ENCODE assay signal across 10 mouse cellular contexts in the genomic region with DNA sequence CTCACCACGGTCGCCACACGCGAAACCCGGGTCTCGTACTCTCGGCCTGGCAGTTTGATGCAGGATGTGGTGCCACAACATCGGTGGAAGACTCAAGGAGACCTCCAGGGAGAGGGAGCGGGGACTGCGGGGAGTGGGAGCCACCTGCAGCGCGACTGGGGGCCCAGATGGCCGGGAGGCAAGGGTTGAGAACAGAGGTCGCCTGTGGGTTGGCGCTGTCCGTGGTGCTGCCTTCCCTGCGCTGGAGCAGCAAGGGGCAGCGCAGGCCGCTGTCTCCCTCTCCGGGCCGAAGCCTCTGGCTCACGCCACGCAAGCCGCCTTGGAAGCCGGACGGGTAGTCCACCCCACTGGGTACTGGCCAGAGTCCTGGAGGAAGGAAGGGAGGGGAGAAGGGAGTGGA. TPM values are rescaled to one million over a fixed set of nuclear protein-coding genes. Genes with fewer than 3 reads are reported as not detected.
A peak's percentile ranks its signal among the peaks of the same experiment; 100 is the strongest.
DNase-seq lines count a peak whose midpoint lies in the region; ATAC-seq and TF ChIP-seq lines count a peak whose summit lies in the region.
"Had no signal": no experiment of that assay in that cellular context is flagged by ENCODE, and none has a peak within 500 bp of the region (broad histone marks: within the 10 kb centered on the region; RNA-seq: fewer than 3 reads in every experiment).

No protein-coding gene starts in this region.

- 0 out of 2 replicates have a peak, but pooled peaks cover 4% of the 10 kb centered on the region for H3K4me1 ChIP-seq in heart, postnatal 0 days (ENCODE audit: control insufficient read depth, insufficient read depth)
- peaks cover 23% of the 10 kb centered on the region for H3K4me1 ChIP-seq in heart, embryonic 12.5 days (replicated peaks)
- no peaks in the 10 kb centered on the region; the same call in 1 of the 2 replicates for H3K4me1 ChIP-seq in stomach, postnatal 0 days (replicated peaks; ENCODE audit: control insufficient read depth, insufficient read depth)

- peak; percentile 32 for ATAC-seq in heart, postnatal 0 days (ENCODE audit: insufficient read depth, low read depth)
- no peak for ATAC-seq in heart, embryonic 12.5 days (ENCODE audit: insufficient number of reproducible peaks, low FRiP score)
- ATAC-seq in megakaryocyte progenitor cell, adult 5-6 weeks (replicated peaks; ENCODE audit: poor library complexity) = peak; percentile 64
- no peak for ATAC-seq in stomach, postnatal 0 days (ENCODE audit: low FRiP score, low TSS enrichment)

- TF ChIP-seq CTCF in heart, postnatal 0 days (IDR thresholded peaks at IDR 0.05; ENCODE audit: low read depth) = 0 out of 2 replicates have a peak, but pooled peaks have one; percentile 4
- TF ChIP-seq CTCF in stomach, postnatal 0 days (IDR thresholded peaks at IDR 0.05; ENCODE audit: low read depth) = no peak

- H3K9ac ChIP-seq in heart, postnatal 0 days (replicated peaks; ENCODE audit: low read depth, low read length) = no peak overlapping the region
- no peak overlapping the region for H3K9ac ChIP-seq in heart, embryonic 12.5 days
- no peak overlapping the region for H3K9ac ChIP-seq in stomach, postnatal 0 days (ENCODE audit: low read length)
- H3K9ac ChIP-seq: heart, embryonic 13.5 days had no signal

- H3K27ac ChIP-seq in heart, postnatal 0 days (ENCODE audit: low read depth) = no peak overlapping the region
- no peak overlapping the region for H3K27ac ChIP-seq in heart, embryonic 12.5 days (ENCODE audit: poor library complexity, severe bottlenecking)
- H3K27ac ChIP-seq in stomach, postnatal 0 days (replicated peaks) = no peak overlapping the region
- H3K27ac ChIP-seq: heart, embryonic 13.5 days had no signal

- H3K27me3 ChIP-seq in heart, postnatal 0 days (ENCODE audit: control insufficient read depth, insufficient read depth, low read length) = peaks cover 86% of the 10 kb centered on the region
- H3K27me3 ChIP-seq in heart, embryonic 12.5 days (replicated peaks) = peaks cover 92% of the 10 kb centered on the region
- peaks cover 25% of the 10 kb centered on the region; the same call in 1 of the 2 replicates for H3K27me3 ChIP-seq in stomach, postnatal 0 days (ENCODE audit: control insufficient read depth, insufficient read depth, low read length)

- 10% methylated on average over 20 of the region's 26 CpGs for WGBS in heart, postnatal 0 days
- 8% methylated on average over 26 of the region's 26 CpGs for WGBS in heart, embryonic 12.5 days
- 6% methylated on average over 25 of the region's 26 CpGs for WGBS in stomach, postnatal 0 days

- H3K4me2 ChIP-seq in heart, postnatal 0 days (ENCODE audit: low read depth, low read length) = no peak overlapping the region
- no peak overlapping the region for H3K4me2 ChIP-seq in heart, embryonic 12.5 days
- H3K4me2 ChIP-seq in stomach, postnatal 0 days (replicated peaks; ENCODE audit: low read depth) = no peak overlapping the region

- DNase-seq in heart, postnatal 0 days (ENCODE audit: low spot score) = peak; percentile 46
- DNase-seq in adrenal gland, postnatal 36 days = peak; percentile 83 to 88
- peak; percentile 69 for DNase-seq in forelimb bud, embryonic 11.5 days (ENCODE audit: low read depth, low spot score)
- peak; percentile 55 to 72 for DNase-seq in kidney, adult 8-10 months
- DNase-seq in stomach, postnatal 0 days (ENCODE audit: low spot score) = peak; percentile 71
- DNase-seq in layer of hippocampus, adult 9-10 months (ENCODE audit: low spot score) = no peak

- H3K4me3 ChIP-seq in heart, postnatal 0 days (ENCODE audit: low read depth, low read length) = no peak overlapping the region
- H3K4me3 ChIP-seq in heart, embryonic 12.5 days = no peak overlapping the region
- H3K4me3 ChIP-seq in stomach, postnatal 0 days (ENCODE audit: low read depth, low read length) = no peak overlapping the region
- H3K4me3 ChIP-seq: heart, embryonic 13.5 days had no signal

- no peaks in the 10 kb centered on the region for H3K36me3 ChIP-seq in heart, postnatal 0 days (replicated peaks; ENCODE audit: control insufficient read depth, insufficient read depth, low read length)
- H3K36me3 ChIP-seq in heart, embryonic 12.5 days = 0 out of 2 replicates have a peak, but pooled peaks cover under 1% of the 10 kb centered on the region
- H3K36me3 ChIP-seq in stomach, postnatal 0 days (ENCODE audit: control insufficient read depth, insufficient read depth, low read length) = no peaks in the 10 kb centered on the region
- H3K36me3 ChIP-seq: G1E had no signal

- TF ChIP-seq EP300 in heart, postnatal 0 days (IDR thresholded peaks at IDR 0.05; ENCODE audit: low read depth) = no peak
- no peak for TF ChIP-seq EP300 in stomach, postnatal 0 days (optimal IDR thresholded peaks at IDR 0.05)

- no peaks in the 10 kb centered on the region for H3K9me3 ChIP-seq in heart, postnatal 0 days (replicated peaks; ENCODE audit: control insufficient read depth, low read length)
- no peaks in the 10 kb centered on the region for H3K9me3 ChIP-seq in heart, embryonic 12.5 days (replicated peaks)
- H3K9me3 ChIP-seq in stomach, postnatal 0 days (ENCODE audit: control insufficient read depth, low read length) = no peaks in the 10 kb centered on the region
- H3K9me3 ChIP-seq: heart, embryonic 13.5 days had no signal

RNA-seq across cellular contexts. Expression of gene Hes3, which starts 4.6 kb away (rescaled TPM):
- total RNA-seq in heart, postnatal 0 days (2014; rRNA removed; ENCODE audit: low replicate concordance) = not detected in 2 replicates
- polyA plus RNA-seq in heart, postnatal 0 days (2015; fragmentation: Nextera tagmentation; extraction: Ambion mirVana) = not detected in 2 replicates
- not detected in 2 replicates for polyA plus RNA-seq in heart, embryonic 12.5 days (2016; fragmentation: Nextera tagmentation; extraction: Ambion mirVana)
- not detected for total RNA-seq in adrenal gland, postnatal 36 days (2021)
- total RNA-seq in megakaryocyte progenitor cell, adult 5-6 weeks (2015) = not detected in 2 replicates
- not detected in 2 replicates for total RNA-seq in megakaryocyte progenitor cell, adult 5-6 weeks (2017)
- not detected in 2 replicates for polyA plus RNA-seq in stomach, postnatal 0 days (2015; fragmentation: Nextera tagmentation; extraction: Ambion mirVana)
- total RNA-seq: G1E had no signal
- polyA plus RNA-seq: G1E; heart, embryonic 13.5 days had no signal

RNA-seq across cellular contexts. Expression of gene Icmt, which starts 10.1 kb away (rescaled TPM):
- total RNA-seq in heart, postnatal 0 days (2014; rRNA removed; ENCODE audit: low replicate concordance) = 26.1 and 38.0 TPM in 2 replicates
- 12.7 and 15.0 TPM in 2 replicates for polyA plus RNA-seq in heart, postnatal 0 days (2015; fragmentation: Nextera tagmentation; extraction: Ambion mirVana)
- polyA plus RNA-seq in heart, embryonic 12.5 days (2016; fragmentation: Nextera tagmentation; extraction: Ambion mirVana) = 24.0 and 25.4 TPM in 2 replicates
- 10 to 100 TPM; 49.0 to 50.2 TPM for total RNA-seq in adrenal gland, postnatal 36 days (2021)
- 7.9 and 12.1 TPM in 2 replicates for total RNA-seq in megakaryocyte progenitor cell, adult 5-6 weeks (2015)
- 11.5 and 14.8 TPM in 2 replicates for total RNA-seq in megakaryocyte progenitor cell, adult 5-6 weeks (2017)
- polyA plus RNA-seq in stomach, postnatal 0 days (2015; fragmentation: Nextera tagmentation; extraction: Ambion mirVana) = 9.6 and 10.2 TPM in 2 replicates

RNA-seq across cellular contexts. Expression of gene Gpr153, which starts 12.9 kb away (rescaled TPM):
- 50.8 and 56.4 TPM in 2 replicates for total RNA-seq in heart, postnatal 0 days (2014; rRNA removed; ENCODE audit: low replicate concordance)
- 5.0 TPM in 2 replicates for polyA plus RNA-seq in heart, postnatal 0 days (2015; fragmentation: Nextera tagmentation; extraction: Ambion mirVana)
- 11.9 and 14.0 TPM in 2 replicates for polyA plus RNA-seq in heart, embryonic 12.5 days (2016; fragmentation: Nextera tagmentation; extraction: Ambion mirVana)
- total RNA-seq in adrenal gland, postnatal 36 days (2021) = 1 to 10 TPM; 4.7 to 7.2 TPM
- total RNA-seq in megakaryocyte progenitor cell, adult 5-6 weeks (2015) = 0.12 and 0.76 TPM in 2 replicates
- total RNA-seq in megakaryocyte progenitor cell, adult 5-6 weeks (2017) = not detected in 2 replicates
- polyA plus RNA-seq in stomach, postnatal 0 days (2015; fragmentation: Nextera tagmentation; extraction: Ambion mirVana) = 6.9 and 8.4 TPM in 2 replicates

RNA-seq across cellular contexts. Expression of gene Rnf207, which starts 31.9 kb away (rescaled TPM):
- 171 and 226 TPM in 2 replicates for total RNA-seq in heart, postnatal 0 days (2014; rRNA removed; ENCODE audit: low replicate concordance)
- polyA plus RNA-seq in heart, postnatal 0 days (2015; fragmentation: Nextera tagmentation; extraction: Ambion mirVana) = 109 and 115 TPM in 2 replicates
- polyA plus RNA-seq in heart, embryonic 12.5 days (2016; fragmentation: Nextera tagmentation; extraction: Ambion mirVana) = 56.5 and 62.1 TPM in 2 replicates
- under 1 TPM; 0.46 to 0.96 TPM for total RNA-seq in adrenal gland, postnatal 36 days (2021)
- 0.12 TPM in 1 of 2 replicates, not detected in the other for total RNA-seq in megakaryocyte progenitor cell, adult 5-6 weeks (2015)
- not detected in 2 replicates for total RNA-seq in megakaryocyte progenitor cell, adult 5-6 weeks (2017)
- 0.40 and 0.46 TPM in 2 replicates for polyA plus RNA-seq in stomach, postnatal 0 days (2015; fragmentation: Nextera tagmentation; extraction: Ambion mirVana)
- polyA plus RNA-seq: G1E had no signal

RNA-seq across cellular contexts. Expression of gene Rpl22, which starts 38.7 kb away (rescaled TPM):
- 118 and 122 TPM in 2 replicates for total RNA-seq in heart, postnatal 0 days (2014; rRNA removed; ENCODE audit: low replicate concordance)
- 224 and 235 TPM in 2 replicates for polyA plus RNA-seq in heart, postnatal 0 days (2015; fragmentation: Nextera tagmentation; extraction: Ambion mirVana)
- 278 and 280 TPM in 2 replicates for polyA plus RNA-seq in heart, embryonic 12.5 days (2016; fragmentation: Nextera tagmentation; extraction: Ambion mirVana)
- 100 to 1,000 TPM; 496 to 507 TPM for total RNA-seq in adrenal gland, postnatal 36 days (2021)
- 1,636 and 1,708 TPM in 2 replicates for total RNA-seq in megakaryocyte progenitor cell, adult 5-6 weeks (2015)
- 3,182 and 3,570 TPM in 2 replicates for total RNA-seq in megakaryocyte progenitor cell, adult 5-6 weeks (2017)
- polyA plus RNA-seq in stomach, postnatal 0 days (2015; fragmentation: Nextera tagmentation; extraction: Ambion mirVana) = 351 and 372 TPM in 2 replicates

Comparison
In these comparisons a context has a peak if more than half of its experiments do, and no peak if none do; other contexts are left out.
1. ATAC-seq: peak in heart, postnatal 0 days (single experiment) and megakaryocyte progenitor cell, adult 5-6 weeks (single experiment); none in heart, embryonic 12.5 days (single experiment) and stomach, postnatal 0 days (single experiment).